Mouse (Mus musculus) small intestine, adult 2 months (tissue): ENCODE data around the gene Ptprf. TPM values are rescaled to one million over a fixed set of nuclear protein-coding genes. Genes with fewer than 3 reads are reported as not detected.
A peak's percentile ranks its signal among the peaks of the same experiment; 100 is the strongest.

Experiments
- H3K27ac ChIP-seq: fragments of 200-500 bp; 2 replicates; pipeline ENCODE4 v1.5.1; 2012; ENCODE audit warnings: low read depth, low read length, control low read depth, inconsistent platforms; ENCODE audit not compliant: insufficient read depth
- H3K27me3 ChIP-seq: fragments of 200-500 bp; 2 replicates; pipeline ENCODE4 v1.6.1; 2012; ENCODE audit warnings: mild to moderate bottlenecking, moderate library complexity, low read length, inconsistent platforms; ENCODE audit not compliant: control insufficient read depth, insufficient read depth
- H3K36me3 ChIP-seq: fragments of 200-500 bp; 2 replicates; pipeline ENCODE4 v1.6.1; 2012; ENCODE audit warnings: mild to moderate bottlenecking, low read length, control low read depth, inconsistent platforms; ENCODE audit not compliant: control insufficient read depth, insufficient read depth
- H3K4me1 ChIP-seq: fragments of 200-500 bp; 2 replicates; pipeline ENCODE4 v1.6.1; 2012; ENCODE audit warnings: low read length, inconsistent platforms, mixed read lengths; ENCODE audit not compliant: control insufficient read depth, insufficient read depth, insufficient read length
- H3K4me3 ChIP-seq: fragments of 200-500 bp; 2 replicates; pipeline ENCODE4 v1.5.1; 2012; ENCODE audit warnings: low read depth, mild to moderate bottlenecking, control low read depth, inconsistent platforms, low read length, moderate library complexity
- CTCF ChIP-seq: fragments of 200-500 bp; IDR thresholded peaks from 2 replicates; pipeline ENCODE4 v1.5.1; 2012; ENCODE audit warnings: low read depth, mild to moderate bottlenecking, control low read depth, inconsistent platforms, low read length, moderate library complexity, mixed read lengths; ENCODE audit not compliant: insufficient replicate concordance, insufficient read length; ENCODE audit errors: extremely low read depth
- POLR2A ChIP-seq: fragments of 200-500 bp; IDR thresholded peaks from 2 replicates; pipeline ENCODE4 v1.6.1; 2012; ENCODE audit warnings: low read depth, mild to moderate bottlenecking, control low read depth, inconsistent platforms, low read length, moderate library complexity
- WGBS: fragments of 180-500 bp; shearing (Covaris S2); methylation state at CpG from one replicate; pipeline ENCODE4 v1.1.7; 2018; 5-methylcytosine and 5-hydroxymethylcytosine counted together
- polyA plus RNA-seq: library from polyadenylated mRNA; depleted of rRNA; stranded (reverse); fragments of >200 nt; gene quantifications from 2 replicates; pipeline ENCODE4 v1.2.3, GENCODE M21; 2012; rRNA removed

The Ptprf gene
- 133 and 257 TPM in 2 replicates for polyA plus RNA-seq

GRCm38 (mm10) chr4:118291231-118291630 is at the start of gene Ptprf:
Gene Ptprf (minus strand): TSS chr4:118291405.
- Histone ChIP-seq H3K27me3 (0 out of 2 replicates have a peak, but pooled peaks cover 4% of the 10 kb centered on the region), H3K4me3 (peak within 1 kb of the TSS; percentile 97), H3K4me1 (peaks cover 17% of the 10 kb centered on the region), H3K36me3 (peaks cover 2% of the 10 kb centered on the region), H3K27ac (peak within 1 kb of the TSS; percentile 51)
- WGBS = 4% methylated on average over 40 of the region's 50 CpGs
- TF ChIP-seq CTCF = no peak
- no peak for TF ChIP-seq POLR2A

- H3K36me3 ChIP-seq = no peaks in the 10 kb centered on the region
- no peaks in the 10 kb centered on the region for H3K27me3 ChIP-seq
- TF ChIP-seq POLR2A = no peak
- peak; percentile 72; the same call in 1 of the 2 replicates for TF ChIP-seq CTCF
- H3K4me1 ChIP-seq = peaks cover 4% of the 10 kb centered on the region; the same call in 1 of the 2 replicates
- H3K4me3 ChIP-seq = no peak overlapping the region
- 13% methylated on average over 7 of the region's 7 CpGs for WGBS
- H3K27ac ChIP-seq = no peak overlapping the region
Observed at GRCm38 (mm10) chr4:118336658-118337057, 45.5 kb upstream of the Ptprf start.

GRCm38 (mm10) chr4:118335991-118336390 is 44.8 kb upstream of the Ptprf start:
- no peaks in the 10 kb centered on the region for H3K27me3 ChIP-seq
- WGBS = 52% methylated on average over 4 of the region's 4 CpGs
- H3K36me3 ChIP-seq = no peaks in the 10 kb centered on the region
- H3K4me1 ChIP-seq = peaks cover 4% of the 10 kb centered on the region; the same call in 1 of the 2 replicates
- TF ChIP-seq POLR2A (no peak), CTCF (no peak)
- no peak overlapping the region for H3K4me3 ChIP-seq
- no peak overlapping the region for H3K27ac ChIP-seq

GRCm38 (mm10) chr4:118331777-118332176 is 40.6 kb upstream of the Ptprf start:
- WGBS = 38% methylated on average over 4 of the region's 4 CpGs
- TF ChIP-seq CTCF (no peak), POLR2A (no peak)
- no peaks in the 10 kb centered on the region for H3K27me3 ChIP-seq
- H3K4me1 ChIP-seq = peaks cover under 1% of the 10 kb centered on the region; the same call in 1 of the 2 replicates
- H3K36me3 ChIP-seq = no peaks in the 10 kb centered on the region
- no peak overlapping the region for H3K27ac ChIP-seq
- H3K4me3 ChIP-seq = no peak overlapping the region

- WGBS = 9% methylated on average over 7 of the region's 7 CpGs
- Histone ChIP-seq H3K4me1 (peaks cover 3% of the 10 kb centered on the region; the same call in 1 of the 2 replicates), H3K27me3 (no peaks in the 10 kb centered on the region), H3K36me3 (no peaks in the 10 kb centered on the region), H3K4me3 (no peak overlapping the region), H3K27ac (no peak overlapping the region)
- TF ChIP-seq POLR2A (no peak), CTCF (no peak)
Observed at GRCm38 (mm10) chr4:118326476-118326875, 35.3 kb upstream of the Ptprf start.

GRCm38 (mm10) chr4:118320636-118321035 is 29.4 kb upstream of the Ptprf start:
- no peak for TF ChIP-seq POLR2A
- no peak for TF ChIP-seq CTCF
- Histone ChIP-seq H3K4me1 (no peaks in the 10 kb centered on the region; the same call in 1 of the 2 replicates), H3K27ac (no peak overlapping the region), H3K4me3 (no peak overlapping the region), H3K27me3 (no peaks in the 10 kb centered on the region), H3K36me3 (no peaks in the 10 kb centered on the region)
- 90% methylated on average over 2 of the region's 2 CpGs for WGBS

GRCm38 (mm10) chr4:118319706-118320344 is 28.6 kb upstream of the Ptprf start:
- H3K27ac ChIP-seq = no peak overlapping the region
- H3K4me3 ChIP-seq = no peak overlapping the region
- no peaks in the 10 kb centered on the region for H3K27me3 ChIP-seq
- H3K36me3 ChIP-seq = no peaks in the 10 kb centered on the region
- H3K4me1 ChIP-seq = no peaks in the 10 kb centered on the region; the same call in 1 of the 2 replicates
- 40% methylated on average over 8 of the region's 8 CpGs for WGBS
- no peak for TF ChIP-seq POLR2A
- no peak for TF ChIP-seq CTCF
